Mouse (Mus musculus) monocyte, adult 59 days (primary cell): Measurements from ENCODE around the gene Ddah2. TPM values are rescaled to one million over a fixed set of nuclear protein-coding genes. Genes with fewer than 3 reads are reported as not detected.

Source experiments
- total RNA-seq, 2 experiments: library from RNA; stranded (reverse); gene quantifications; one replicate each; pipeline ENCODE4 v1.2.4; 2023

Ddah2 gene
- total RNA-seq: 1 to 10 TPM; 1.2 to 1.7 TPM

GRCm38 (mm10) chr17:35058911-35059892 is at the start of gene Ddah2:
Gene Ddah2, plus strand, starts transcription at chr17:35059035.

GRCm38 (mm10) chr17:35016376-35016775 is 42.5 kb upstream of the Ddah2 start, which contains the start of gene Vwa7:
Gene Vwa7, plus strand, starts transcription at chr17:35016579.

GRCm38 (mm10) chr17:35027277-35028068 is 31.4 kb upstream of the Ddah2 start, which contains the start of gene Sapcd1:
Gene Sapcd1, minus strand, starts transcription at chr17:35028016.

GRCm38 (mm10) chr17:35046681-35047455 is 12.0 kb upstream of the Ddah2 start, which contains the start of gene Msh5:
Gene Msh5, minus strand, starts transcription at chr17:35046745.

GRCm38 (mm10) chr17:35049561-35050016 is 9.2 kb upstream of the Ddah2 start, which contains the start of gene Clic1:
Gene Clic1, plus strand, starts transcription at chr17:35049966.

GRCm38 (mm10) chr17:35064951-35065947 is 6.4 kb downstream of the Ddah2 start, which contains the start of gene Ly6g6c:
Gene Ly6g6c, plus strand, starts transcription at chr17:35065388.

GRCm38 (mm10) chr17:35066084-35066483 is 7.2 kb downstream of the Ddah2 start, which contains the start of gene Mpig6b:
Gene Mpig6b, minus strand, starts transcription at chr17:35066184.

GRCm38 (mm10) chr17:35076507-35077176 is 17.8 kb downstream of the Ddah2 start, which contains the start of gene Ly6g6e:
Gene Ly6g6e, plus strand, starts transcription at chr17:35076902.

GRCm38 (mm10) chr17:35077786-35078233 is 19.0 kb downstream of the Ddah2 start, which contains the start of gene Ly6g6d:
Gene Ly6g6d, minus strand, starts transcription at chr17:35078065.

GRCm38 (mm10) chr17:35085208-35085865 is 26.5 kb downstream of the Ddah2 start, which contains the start of gene Ly6g6f:
Gene Ly6g6f, minus strand, starts transcription at chr17:35085610.

GRCm38 (mm10) chr17:35088825-35089644 is 30.2 kb downstream of the Ddah2 start, which contains the start of gene Abhd16a:
Gene Abhd16a, plus strand, starts transcription at chr17:35089263.

GRCm38 (mm10) chr17:35108097-35108496 is 49.3 kb downstream of the Ddah2 start, which contains the start of gene Ly6g5c:
Gene Ly6g5c, plus strand, starts transcription at chr17:35108279.

Other genes starting within 250 kb of the Ddah2 start
- gene Stk19, start 222.1 kb upstream of the Ddah2 start, total RNA-seq: 10 to 100 TPM; 64.1 to 71.7 TPM
- gene Dxo, start 222.0 kb upstream of the Ddah2 start, total RNA-seq: 10 to 100 TPM; 48.5 to 48.9 TPM
- gene Skiv2l, start 208.8 kb upstream of the Ddah2 start, total RNA-seq: 10 to 100 TPM; 83.5 to 92.5 TPM
- 10 to 100 TPM; 21.6 to 31.4 TPM for gene Nelfe, start 208.6 kb upstream of the Ddah2 start, total RNA-seq
- gene Cfb, start 196.5 kb upstream of the Ddah2 start, total RNA-seq: 10 to 100 TPM; 10.9 to 15.3 TPM
- gene Zbtb12, start 179.6 kb upstream of the Ddah2 start, total RNA-seq: 1 to 10 TPM; 3.3 to 3.8 TPM
- gene Gm20547, start 177.0 kb upstream of the Ddah2 start, total RNA-seq: not detected
- 10 to 100 TPM; 16.6 to 17.2 TPM for gene C2, start 160.8 kb upstream of the Ddah2 start, total RNA-seq
- gene Ehmt2, start 160.6 kb upstream of the Ddah2 start, total RNA-seq: 100 to 1,000 TPM; 134 to 139 TPM
- gene Slc44a4, start 144.6 kb upstream of the Ddah2 start, total RNA-seq: not detected
- 10 to 100 TPM; 58.9 to 60.2 TPM for gene Neu1, start 127.8 kb upstream of the Ddah2 start, total RNA-seq
- 100 to 1,000 TPM; 240 to 289 TPM for gene Hspa1b, start 99.8 kb upstream of the Ddah2 start, total RNA-seq
- gene Gm20481, start 89.1 kb upstream of the Ddah2 start, total RNA-seq: not detected
- gene Hspa1a, start 86.9 kb upstream of the Ddah2 start, total RNA-seq: 100 to 1,000 TPM; 322 to 373 TPM
- gene Hspa1l, start 86.3 kb upstream of the Ddah2 start, total RNA-seq: under 1 TPM; 0.55 to 0.76 TPM
- gene Lsm2, start 77.2 kb upstream of the Ddah2 start, total RNA-seq: 10 to 100 TPM; 18.6 to 21.1 TPM
- gene Vars, start 58.0 kb upstream of the Ddah2 start, total RNA-seq: 10 to 100 TPM; 89.4 to 93.9 TPM
- under 1 TPM in 1 of 2 experiments, not detected in 1; 0.16 TPM for gene Vwa7, start 42.5 kb upstream of the Ddah2 start, total RNA-seq
- gene Sapcd1, start 31.0 kb upstream of the Ddah2 start, total RNA-seq: not detected
- gene Msh5, start 12.3 kb upstream of the Ddah2 start, total RNA-seq: 1 to 10 TPM; 1.0 to 2.2 TPM
- 100 to 1,000 TPM; 258 to 267 TPM for gene Clic1, start 9.1 kb upstream of the Ddah2 start, total RNA-seq
- gene Ly6g6c, start 6.4 kb downstream of the Ddah2 start, total RNA-seq: not detected
- not detected for gene Mpig6b, start 7.1 kb downstream of the Ddah2 start, total RNA-seq
- not detected for gene Ly6g6e, start 17.9 kb downstream of the Ddah2 start, total RNA-seq
- not detected for gene Ly6g6d, start 19.0 kb downstream of the Ddah2 start, total RNA-seq
- gene Ly6g6f, start 26.6 kb downstream of the Ddah2 start, total RNA-seq: not detected
- 10 to 100 TPM; 58.8 to 60.6 TPM for gene Abhd16a, start 30.2 kb downstream of the Ddah2 start, total RNA-seq
- gene Ly6g5c, start 49.2 kb downstream of the Ddah2 start, total RNA-seq: not detected
- gene Ly6g5b, start 56.4 kb downstream of the Ddah2 start, total RNA-seq: under 1 TPM; 0.42 to 0.61 TPM
- 10 to 100 TPM; 22.2 to 30.3 TPM for gene Gpank1, start 62.4 kb downstream of the Ddah2 start, total RNA-seq
- 100 to 1,000 TPM; 133 to 155 TPM for gene Csnk2b, start 63.0 kb downstream of the Ddah2 start, total RNA-seq
- 10 to 100 TPM; 15.5 to 25.3 TPM for gene D17H6S53E, start 67.3 kb downstream of the Ddah2 start, total RNA-seq
- gene Apom, start 73.0 kb downstream of the Ddah2 start, total RNA-seq: not detected
- 100 to 1,000 TPM; 324 to 360 TPM for gene Bag6, start 76.1 kb downstream of the Ddah2 start, total RNA-seq
- 100 to 1,000 TPM; 227 to 228 TPM for gene Prrc2a, start 105.9 kb downstream of the Ddah2 start, total RNA-seq
- 100 to 1,000 TPM; 172 to 206 TPM for gene Aif1, start 117.0 kb downstream of the Ddah2 start, total RNA-seq
- 100 to 1,000 TPM; 935 to 974 TPM for gene Lst1, start 129.4 kb downstream of the Ddah2 start, total RNA-seq
- 10 to 100 TPM; 72.7 to 86.4 TPM for gene Ltb, start 135.4 kb downstream of the Ddah2 start, total RNA-seq
- gene Tnf, start 143.0 kb downstream of the Ddah2 start, total RNA-seq: 10 to 100 TPM; 57.3 to 92.8 TPM
- not detected for gene Lta, start 146.3 kb downstream of the Ddah2 start, total RNA-seq
- 1 to 10 TPM in 1 of 2 experiments, not detected in 1; 1.3 TPM for gene Gm16181, start 161.8 kb downstream of the Ddah2 start, total RNA-seq
- gene Atp6v1g2, start 174.6 kb downstream of the Ddah2 start, total RNA-seq: 1 to 10 TPM; 1.8 to 4.2 TPM
- 10 to 100 TPM; 13.1 to 13.4 TPM for gene Nfkbil1, start 176.8 kb downstream of the Ddah2 start, total RNA-seq
- gene Ddx39b, start 182.7 kb downstream of the Ddah2 start, total RNA-seq: 100 to 1,000 TPM; 243 to 247 TPM
- gene H2-D1, start 203.7 kb downstream of the Ddah2 start, total RNA-seq: 1,000 to 10,000 TPM; 2,563 to 2,615 TPM